In genomic region chr3:108644856-108645255, GRCm38 (mm10) we compare ENCODE assay signal across 19 mouse cellular contexts. TPM values are rescaled to one million over a fixed set of nuclear protein-coding genes. Genes with fewer than 3 reads are reported as not detected.
DNase-seq lines count a peak whose midpoint lies in the region; ATAC-seq and TF ChIP-seq lines count a peak whose summit lies in the region.
"Had no signal": no experiment of that assay in that cellular context is flagged by ENCODE, and none has a peak within 500 bp of the region (broad histone marks: within the 10 kb centered on the region; RNA-seq: fewer than 3 reads in every experiment).

No protein-coding gene starts in this region.

- no peak for TF ChIP-seq RAD21 in CH12.LX (IDR thresholded peaks at IDR 0.05; ENCODE audit: low read depth, low read length)

- H3K27me3 ChIP-seq in CH12.LX (replicated peaks) = no peaks in the 10 kb centered on the region
- H3K27me3 ChIP-seq in hindbrain, embryonic 14.5 days (ENCODE audit: control insufficient read depth, insufficient read depth, low read length) = no peaks in the 10 kb centered on the region
- H3K27me3 ChIP-seq: Patski had no signal

- in situ Hi-C loops in CH12.LX (cut with MboI; ENCODE audit: low pct_ligation_motif_present, low pct_unique_long_range_greater_than_20kb, low sequenced_read_pairs) = loop anchor here (10.0 kb wide), 1 partner anchor 90 kb away; no protein-coding TSS in a partner anchor

- 93% methylated on average over 3 of the region's 3 CpGs for WGBS in hindbrain, embryonic 14.5 days

- no peak for TF ChIP-seq CTCF in CH12.LX (conservative IDR thresholded peaks at IDR 0.05 in 1 of 2, IDR thresholded peaks at IDR 0.05 in 1 of 2; ENCODE audit: low read depth in 2 of 2, low read length in 2 of 2)

- DNase-seq in heart, adult 11 months = peak; percentile 17
- no peak for DNase-seq in heart, postnatal 36 days
- peak; percentile 53 for DNase-seq in CH12.LX (ENCODE audit: extremely low read depth)
- DNase-seq in hindbrain, embryonic 14.5 days (ENCODE audit: low spot score) = no peak
- DNase-seq: adrenal gland, adult 2 months; adrenal gland, adult 8-10 months; adrenal gland, postnatal 10 days; adrenal gland, postnatal 14 days; adrenal gland, postnatal 25 days; adrenal gland, postnatal 36 days; B cell, adult 2 months; cerebellum, adult 11 months; cerebellum, adult 11-12 months; cerebellum, adult 18-20 months; cerebellum, adult 2 months had no signal

- no peak for ATAC-seq in hindbrain, embryonic 14.5 days (ENCODE audit: low FRiP score)
- ATAC-seq: activated CD4-positive, CD25-positive, alpha-beta regulatory T cell, adult 4 months; CD4-positive, CD25-positive, alpha-beta regulatory T cell, adult 4 months; Patski had no signal

- intact Hi-C loops in heart, postnatal 36 days (cut with DNase I) = no loop called here

- no peaks in the 10 kb centered on the region for H3K79me2 ChIP-seq in CH12.LX (replicated peaks; ENCODE audit: control insufficient read depth, extremely low read depth, insufficient read depth, poor library complexity, severe bottlenecking)

- H3K27ac ChIP-seq in CH12.LX (ENCODE audit: insufficient read depth, low read depth) = no peak overlapping the region
- H3K27ac ChIP-seq in hindbrain, embryonic 14.5 days = no peak overlapping the region

- H3K4me1 ChIP-seq in CH12.LX (ENCODE audit: control insufficient read depth in 1 of 2, insufficient read depth in 2 of 2) = peaks cover 0 to 12% of the 10 kb centered on the region in 2 experiments; a peak in 2 of 4 replicates
- no peaks in the 10 kb centered on the region for H3K4me1 ChIP-seq in hindbrain, embryonic 14.5 days (replicated peaks; ENCODE audit: control insufficient read depth, insufficient read depth, low read length)

- peaks cover 0 to 2% of the 10 kb centered on the region in 2 experiments for H3K36me3 ChIP-seq in CH12.LX (replicated peaks in 1 of 2; ENCODE audit: control insufficient read depth in 1 of 2, insufficient read depth in 1 of 2, low read length in 1 of 2)
- peaks cover 59% of the 10 kb centered on the region for H3K36me3 ChIP-seq in hindbrain, embryonic 14.5 days (replicated peaks; ENCODE audit: control insufficient read depth, insufficient read depth)

- H3K4me2 ChIP-seq in CH12.LX (ENCODE audit: insufficient read depth, low read depth, poor library complexity, severe bottlenecking) = no peak overlapping the region
- no peak overlapping the region for H3K4me2 ChIP-seq in hindbrain, embryonic 14.5 days (replicated peaks)

- TF ChIP-seq POLR2A in CH12.LX (IDR thresholded peaks at IDR 0.05; ENCODE audit: low read depth, low read length) = no peak

- dilution Hi-C loops in CH12.LX (cut with MboI; ENCODE audit: extremely low pct_ligation_motif_present, extremely low pct_unique_long_range_greater_than_20kb, low sequenced_read_pairs) = no loop called here

- no peaks in the 10 kb centered on the region for H3K9me3 ChIP-seq in CH12.LX (replicated peaks; ENCODE audit: low read length)
- no peaks in the 10 kb centered on the region for H3K9me3 ChIP-seq in hindbrain, embryonic 14.5 days (ENCODE audit: control insufficient read depth, low read length)
- H3K9me3 ChIP-seq: G1E had no signal

- no peak for TF ChIP-seq EP300 in CH12.LX (IDR thresholded peaks at IDR 0.05; ENCODE audit: low read length)

- no peak overlapping the region for H3K4me3 ChIP-seq in CH12.LX (replicated peaks in 1 of 3; ENCODE audit: low read depth in 2 of 3, low read length in 2 of 3, poor library complexity in 1 of 3)
- no peak overlapping the region for H3K4me3 ChIP-seq in hindbrain, embryonic 14.5 days (replicated peaks; ENCODE audit: low read length)

- H3K9ac ChIP-seq in CH12.LX (ENCODE audit: insufficient read depth, low read depth) = no peak overlapping the region
- H3K9ac ChIP-seq in hindbrain, embryonic 14.5 days = no peak overlapping the region

TF ChIP-seq in CH12.LX, 34 proteins besides CTCF, POLR2A, EP300 and RAD21:
- TF ChIP-seq BHLHE40 (IDR thresholded peaks at IDR 0.05; ENCODE audit: low read depth, low read length) (peak; percentile 63), GABPA (IDR thresholded peaks at IDR 0.05; ENCODE audit: insufficient replicate concordance, low read depth, low read length) (no peak), PAX5 (IDR thresholded peaks at IDR 0.05; ENCODE audit: low read length) (no peak)
TF ChIP-seq in CH12.LX: peak in this region for 1.

RNA-seq across cellular contexts. Expression of gene Clcc1, which starts 8.9 kb away (rescaled TPM):
- total RNA-seq in heart, postnatal 36 days (2021) = 10 to 100 TPM; 43.0 to 49.1 TPM
- total RNA-seq in CH12.LX (2012; rRNA removed) (31.6 and 38.9 TPM in 2 replicates), CH12.LX (2014; rRNA removed) (51.4 and 53.0 TPM in 2 replicates)
- polyA plus RNA-seq in CH12.LX (2012; ENCODE audit: insufficient read length, low read depth) = 36.3 and 36.5 TPM in 2 replicates
- polyA plus RNA-seq in hindbrain, embryonic 14.5 days (2014; fragmentation: Nextera tagmentation; extraction: Ambion mirVana) = 40.2 and 42.8 TPM in 2 replicates

RNA-seq across cellular contexts. Expression of gene Wdr47, which starts 53.8 kb away (rescaled TPM):
- 1 to 10 TPM; 7.6 to 9.5 TPM for total RNA-seq in heart, postnatal 36 days (2021)
- 2.2 and 2.4 TPM in 2 replicates for total RNA-seq in CH12.LX (2012; rRNA removed)
- total RNA-seq in CH12.LX (2014; rRNA removed) = 1.7 and 2.7 TPM in 2 replicates
- 2.7 and 4.6 TPM in 2 replicates for polyA plus RNA-seq in CH12.LX (2012; ENCODE audit: insufficient read length, low read depth)
- 105 and 130 TPM in 2 replicates for polyA plus RNA-seq in hindbrain, embryonic 14.5 days (2014; fragmentation: Nextera tagmentation; extraction: Ambion mirVana)

Comparison
In these comparisons a context has a peak if more than half of its experiments do, and no peak if none do; other contexts are left out.
1. DNase-seq: peak in heart, adult 11 months (single experiment) and CH12.LX (single experiment); none in heart, postnatal 36 days (0 of 2) and hindbrain, embryonic 14.5 days (single experiment).